Mouse (Mus musculus) midbrain, postnatal 0 days (tissue): ENCODE results near the gene Bsn. TPM values are rescaled to one million over a fixed set of nuclear protein-coding genes. Genes with fewer than 3 reads are reported as not detected.

Experiments
- ATAC-seq: fragments of 200-750 bp; cut with Nextera tagmentation; 2 replicates; pipeline ENCODE4 v1.8.0; 2017; ENCODE audit warnings: moderate number of reproducible peaks, mild to moderate bottlenecking, moderate TSS enrichment, moderate library complexity; ENCODE audit not compliant: low FRiP score
- DNase-seq: peaks from one replicate; pipeline ENCODE4 v3.0.0-alpha.2; 2015; ENCODE audit warnings: low spot score
- H3K27ac ChIP-seq: fragments of 300-500 bp; sonication (generic); 2 replicates; pipeline ENCODE4 v1.5.1; 2014; ENCODE audit warnings: low read depth, mild to moderate bottlenecking, low read length, mixed read lengths
- H3K27me3 ChIP-seq: fragments of 300-500 bp; sonication (generic); 2 replicates; pipeline ENCODE4 v1.6.1; 2014; ENCODE audit warnings: low read length, control low read depth, mixed read lengths; ENCODE audit not compliant: insufficient read depth
- H3K36me3 ChIP-seq: fragments of 300-500 bp; sonication (generic); 2 replicates; pipeline ENCODE4 v1.6.1; 2014; ENCODE audit warnings: low read length, control low read depth, mixed read lengths; ENCODE audit not compliant: insufficient read depth
- H3K4me1 ChIP-seq: fragments of 300-500 bp; sonication (generic); 2 replicates; pipeline ENCODE4 v1.6.1; 2014; ENCODE audit warnings: mild to moderate bottlenecking, control low read depth, antibody characterized with exemption, low read length, mixed read lengths; ENCODE audit not compliant: insufficient read depth
- H3K4me2 ChIP-seq: fragments of 300-500 bp; sonication (generic); 2 replicates; pipeline ENCODE4 v1.6.1; 2014; ENCODE audit warnings: low read depth, mild to moderate bottlenecking, low read length, mixed read lengths; ENCODE audit not compliant: poor library complexity, severe bottlenecking
- H3K4me3 ChIP-seq: fragments of 300-500 bp; sonication (generic); 2 replicates; pipeline ENCODE4 v1.5.1; 2014; ENCODE audit warnings: low read depth, mild to moderate bottlenecking, low read length, moderate library complexity
- H3K9ac ChIP-seq: fragments of 300-500 bp; sonication (generic); replicated peaks from 2 replicates; pipeline ENCODE4 v1.6.1; 2014; ENCODE audit warnings: mild to moderate bottlenecking, low read length, moderate library complexity, mixed read lengths; ENCODE audit not compliant: poor library complexity, severe bottlenecking
- H3K9me3 ChIP-seq: fragments of 300-500 bp; sonication (generic); 2 replicates; pipeline ENCODE4 v1.6.1; 2016; ENCODE audit warnings: low read length, control low read depth
- CTCF ChIP-seq: IDR thresholded peaks from 2 replicates; pipeline ENCODE4 v1.5.1; 2016; ENCODE audit warnings: antibody characterized with exemption, mild to moderate bottlenecking
- WGBS: fragments of 180-500 bp; shearing (Covaris S2); extraction: QIAGEN DNeasy Blood & Tissue Kit; methylation state at CpG from one replicate; pipeline ENCODE4 v1.1.7; 2014; 5-methylcytosine and 5-hydroxymethylcytosine counted together
- polyA plus RNA-seq: library from polyadenylated mRNA; unstranded; fragments of >200 nt; fragmentation: Nextera tagmentation; extraction: Ambion mirVana; gene quantifications from 2 replicates; pipeline ENCODE4 v1.2.1, GENCODE M21; 2015
- total RNA-seq: library from RNA; depleted of rRNA; stranded (reverse); fragments of >200 nt; gene quantifications from 2 replicates; pipeline ENCODE4 v1.2.3, GENCODE M21; 2014

Bsn gene
- total and polyA plus RNA-seq, 2 experiments from 2014 or later: 7.7 to 60.6 TPM

DNA sequence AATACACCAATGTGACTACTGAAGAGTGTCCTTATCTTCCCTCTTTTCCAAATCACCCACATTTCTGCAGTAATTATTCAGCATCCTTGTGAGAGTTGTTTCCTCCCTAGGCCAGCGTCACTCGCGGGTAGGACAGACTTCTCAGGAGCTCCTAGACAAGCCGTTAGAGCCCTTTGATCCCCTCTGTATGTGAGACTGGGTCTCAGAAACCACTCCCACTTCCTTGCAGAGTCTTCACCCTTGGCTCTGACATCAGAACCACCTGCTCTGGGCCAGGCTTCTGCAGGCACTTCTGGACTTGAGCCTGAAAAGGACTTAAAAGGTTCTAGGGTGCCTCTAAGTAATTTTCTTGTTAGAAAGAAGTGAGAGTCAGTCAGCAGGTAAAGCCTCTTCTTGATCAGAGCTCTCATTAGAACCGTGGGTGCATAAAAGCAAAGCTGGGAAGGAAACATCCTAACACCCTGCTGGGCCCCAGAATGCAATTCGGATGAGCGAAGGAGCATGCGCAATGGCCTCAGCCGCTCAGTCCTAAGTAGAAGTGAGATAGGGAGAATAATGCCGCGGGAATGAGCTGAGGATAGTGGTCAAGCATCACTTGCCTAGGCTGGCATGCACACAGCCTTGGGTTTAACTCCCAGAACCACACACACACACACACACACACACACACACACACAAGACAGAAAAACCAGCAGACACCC lies 7.2 kb downstream of the Bsn start:
- Histone ChIP-seq H3K36me3 (no peaks in the 10 kb centered on the region), H3K4me3 (no peak overlapping the region), H3K4me1 (peaks cover 1% of the 10 kb centered on the region; the same call in 1 of the 2 replicates), H3K4me2 (no peak overlapping the region), H3K9me3 (no peaks in the 10 kb centered on the region), H3K27me3 (no peaks in the 10 kb centered on the region), H3K27ac (no peak overlapping the region), H3K9ac (no peak overlapping the region)
- no peak for TF ChIP-seq CTCF
- DNase-seq (no peak), ATAC-seq (no peak)
- 73% methylated on average over 11 of the region's 11 CpGs for WGBS

GRCm38 (mm10) chr9:108178391-108178790 lies 11.8 kb downstream of the Bsn start:
- no peak for TF ChIP-seq CTCF
- H3K36me3 ChIP-seq: no peaks in the 10 kb centered on the region
- DNase-seq (no peak), ATAC-seq (no peak)
- WGBS: 71% methylated on average over 5 of the region's 5 CpGs
- H3K27ac ChIP-seq: no peak overlapping the region
- no peak overlapping the region for H3K4me3 ChIP-seq
- no peak overlapping the region for H3K4me2 ChIP-seq
- no peaks in the 10 kb centered on the region for H3K27me3 ChIP-seq
- H3K4me1 ChIP-seq: no peaks in the 10 kb centered on the region
- no peaks in the 10 kb centered on the region for H3K9me3 ChIP-seq
- no peak overlapping the region for H3K9ac ChIP-seq

GRCm38 (mm10) chr9:108175116-108175838 lies 14.9 kb downstream of the Bsn start:
- Histone ChIP-seq H3K4me1 (no peaks in the 10 kb centered on the region), H3K4me2 (no peak overlapping the region), H3K27me3 (no peaks in the 10 kb centered on the region), H3K36me3 (peaks cover under 1% of the 10 kb centered on the region), H3K9ac (no peak overlapping the region), H3K27ac (no peak overlapping the region), H3K9me3 (no peaks in the 10 kb centered on the region), H3K4me3 (no peak overlapping the region)
- TF ChIP-seq CTCF: no peak
- ATAC-seq (no peak), DNase-seq (no peak)
- 81% methylated on average over 19 of the region's 19 CpGs for WGBS

DNA sequence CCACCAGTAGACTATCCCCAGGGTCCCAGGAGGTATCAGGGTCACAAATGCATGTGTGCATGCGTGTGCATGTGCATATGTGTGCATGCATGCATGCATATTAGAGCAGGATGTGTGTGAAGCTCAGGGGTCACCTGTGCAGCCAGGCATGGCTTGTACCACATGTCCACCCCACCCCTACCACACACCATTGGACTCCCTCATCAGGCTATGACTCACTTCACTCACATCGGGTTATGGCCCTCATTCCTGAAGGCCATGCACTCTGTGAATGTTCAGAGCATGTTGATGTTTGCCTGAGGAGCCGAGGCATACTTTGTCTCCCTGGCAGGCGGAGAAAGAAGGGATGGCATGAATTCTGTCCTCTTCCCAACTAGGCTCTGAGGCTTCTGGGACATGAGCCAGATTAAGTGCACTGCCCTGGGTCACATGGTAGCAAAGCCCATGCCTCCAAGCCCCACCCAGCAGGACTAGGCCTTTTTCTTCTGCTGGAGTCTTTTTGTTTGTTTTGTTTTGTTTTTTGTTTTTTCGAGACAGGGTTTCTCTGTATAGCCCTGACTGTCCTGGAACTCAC lies 17.3 kb downstream of the Bsn start:
- Histone ChIP-seq H3K9ac (no peak overlapping the region), H3K4me1 (no peaks in the 10 kb centered on the region), H3K9me3 (no peaks in the 10 kb centered on the region), H3K27ac (no peak overlapping the region), H3K4me3 (no peak overlapping the region), H3K27me3 (no peaks in the 10 kb centered on the region), H3K4me2 (no peak overlapping the region), H3K36me3 (peaks cover 7% of the 10 kb centered on the region)
- TF ChIP-seq CTCF: no peak
- 74% methylated on average over 5 of the region's 5 CpGs for WGBS
- peak; percentile 51 for DNase-seq
- no peak for ATAC-seq

GRCm38 (mm10) chr9:108169751-108170150 lies 20.4 kb downstream of the Bsn start:
- peaks cover 7% of the 10 kb centered on the region for H3K36me3 ChIP-seq
- 73% methylated on average over 10 of the region's 10 CpGs for WGBS
- H3K4me2 ChIP-seq: no peak overlapping the region
- no peak overlapping the region for H3K4me3 ChIP-seq
- TF ChIP-seq CTCF: no peak
- H3K9me3 ChIP-seq: no peaks in the 10 kb centered on the region
- H3K9ac ChIP-seq: no peak overlapping the region
- no peaks in the 10 kb centered on the region for H3K27me3 ChIP-seq
- no peaks in the 10 kb centered on the region for H3K4me1 ChIP-seq
- no peak for ATAC-seq
- DNase-seq: no peak
- no peak overlapping the region for H3K27ac ChIP-seq

GRCm38 (mm10) chr9:108165143-108165542 lies 25.0 kb downstream of the Bsn start:
- H3K36me3 ChIP-seq: peaks cover 6% of the 10 kb centered on the region
- H3K9me3 ChIP-seq: no peaks in the 10 kb centered on the region
- no peak overlapping the region for H3K4me3 ChIP-seq
- no peak for TF ChIP-seq CTCF
- no peaks in the 10 kb centered on the region for H3K4me1 ChIP-seq
- no peak overlapping the region for H3K4me2 ChIP-seq
- no peak overlapping the region for H3K9ac ChIP-seq
- 29% methylated on average over 8 of the region's 8 CpGs for WGBS
- H3K27ac ChIP-seq: no peak overlapping the region
- ATAC-seq (no peak), DNase-seq (no peak)
- H3K27me3 ChIP-seq: no peaks in the 10 kb centered on the region
